Mouse (Mus musculus) liver, postnatal 0 days (tissue): ENCODE measurements around the gene H60c.

Experiments used
- CTCF ChIP-seq: sonication (generic); IDR thresholded peaks from 2 replicates; pipeline ENCODE4 v1.5.1; 2016; ENCODE audit warnings: antibody characterized with exemption, low read depth
- EP300 ChIP-seq: IDR thresholded peaks from 2 replicates; pipeline ENCODE4 v1.6.1; 2016; ENCODE audit warnings: antibody characterized with exemption, low read depth, mild to moderate bottlenecking

GRCm38 (mm10) chr10:3266729-3267128 lies 842 bp downstream of the H60c start:
- TF ChIP-seq CTCF (no peak), EP300 (no peak)
